Mouse (Mus musculus) megakaryocyte progenitor cell, adult 5-6 weeks (primary cell): ENCODE data around the gene Olfr603. TPM values are rescaled to one million over a fixed set of nuclear protein-coding genes. Genes with fewer than 3 reads are reported as not detected.
"Not testable (repeated sequence)": the region's sequence is repeated elsewhere in the genome, so short reads cannot be mapped to it uniquely, and the experiment has no call there.

Experiments
- ATAC-seq: replicated peaks from 2 replicates; pipeline ENCODE4 v1.8.0; 2016; ENCODE audit warnings: mild to moderate bottlenecking, moderate TSS enrichment, inconsistent platforms; ENCODE audit not compliant: poor library complexity
- total RNA-seq, 2 experiments: library from RNA; stranded (forward) in 1 of 2; stranded (reverse) in 1 of 2; fragments of 157-497, 149-512 nt in 1 of 2; fragments of 200-1000 nt in 1 of 2; gene quantifications; 2 replicates each; pipeline versions ENCODE4 v1.2.3 to v1.2.4; 2015 to 2017

Olfr603 gene
- not detected in 2 replicates for total RNA-seq (2015)
- total RNA-seq (2017) = not detected in 2 replicates

GRCm38 (mm10) chr7:103386077-103386476, at the start of gene Olfr603:
TSS of gene Olfr603 (minus strand) at chr7:103386177.
- ATAC-seq = no peak

- ATAC-seq = not testable (repeated sequence)
These were observed 28.8 kb upstream of the Olfr603 start, which contains the start of gene Usp17lc for GRCm38 (mm10) chr7:103414772-103415171. TSS of gene Usp17lc (plus strand) at chr7:103415072.

GRCm38 (mm10) chr7:103406521-103407055, 20.6 kb upstream of the Olfr603 start:
- ATAC-seq = not testable (repeated sequence)

- no peak for ATAC-seq
These were observed 13.0 kb upstream of the Olfr603 start for GRCm38 (mm10) chr7:103398981-103399380.

GRCm38 (mm10) chr7:103397758-103398157, 11.8 kb upstream of the Olfr603 start:
- ATAC-seq = no peak

- no peak for ATAC-seq
These were observed 23.4 kb downstream of the Olfr603 start, which contains the start of gene Olfr601 for GRCm38 (mm10) chr7:103362555-103362954. TSS of gene Olfr601 (minus strand) at chr7:103362655.

- no peak for ATAC-seq
These were observed 36.4 kb downstream of the Olfr603 start, which contains the start of gene Olfr600 for GRCm38 (mm10) chr7:103349569-103349968. TSS of gene Olfr600 (minus strand) at chr7:103349669.

- no peak for ATAC-seq
These were observed 50.4 kb downstream of the Olfr603 start, which contains the start of gene Olfr599 for GRCm38 (mm10) chr7:103335617-103336016. TSS of gene Olfr599 (plus strand) at chr7:103335917.

Other genes with a start within 250 kb of the Olfr603 start
- gene Olfr588-ps1, start 245.3 kb downstream of the Olfr603 start, total RNA-seq (2015) = not detected in 2 replicates
- gene Olfr588-ps1, start 245.3 kb downstream of the Olfr603 start, total RNA-seq (2017) = not detected in 2 replicates
- gene Olfr589, start 229.8 kb downstream of the Olfr603 start, total RNA-seq (2015) = not detected in 2 replicates
- not detected in 2 replicates for gene Olfr589, start 229.8 kb downstream of the Olfr603 start, total RNA-seq (2017)
- gene Olfr591, start 207.8 kb downstream of the Olfr603 start, total RNA-seq (2015) = not detected in 2 replicates
- not detected in 2 replicates for gene Olfr591, start 207.8 kb downstream of the Olfr603 start, total RNA-seq (2017)
- gene Olfr592, start 201.4 kb downstream of the Olfr603 start, total RNA-seq (2015) = not detected in 2 replicates
- gene Olfr592, start 201.4 kb downstream of the Olfr603 start, total RNA-seq (2017) = not detected in 2 replicates
- gene Olfr593, start 174.3 kb downstream of the Olfr603 start, total RNA-seq (2015) = not detected in 2 replicates
- not detected in 2 replicates for gene Olfr593, start 174.3 kb downstream of the Olfr603 start, total RNA-seq (2017)
- not detected in 2 replicates for gene Olfr594, start 169.2 kb downstream of the Olfr603 start, total RNA-seq (2015)
- not detected in 2 replicates for gene Olfr594, start 169.2 kb downstream of the Olfr603 start, total RNA-seq (2017)
- not detected in 2 replicates for gene Usp17ld, start 133.7 kb downstream of the Olfr603 start, total RNA-seq (2015)
- gene Usp17ld, start 133.7 kb downstream of the Olfr603 start, total RNA-seq (2017) = not detected in 2 replicates
- not detected in 2 replicates for gene Olfr596, start 80.5 kb downstream of the Olfr603 start, total RNA-seq (2015)
- gene Olfr596, start 80.5 kb downstream of the Olfr603 start, total RNA-seq (2017) = not detected in 2 replicates
- not detected in 2 replicates for gene Olfr597, start 69.9 kb downstream of the Olfr603 start, total RNA-seq (2015)
- not detected in 2 replicates for gene Olfr597, start 69.9 kb downstream of the Olfr603 start, total RNA-seq (2017)
- not detected in 2 replicates for gene Olfr598, start 62.6 kb downstream of the Olfr603 start, total RNA-seq (2015)
- gene Olfr598, start 62.6 kb downstream of the Olfr603 start, total RNA-seq (2017) = not detected in 2 replicates
- gene Olfr599, start 50.3 kb downstream of the Olfr603 start, total RNA-seq (2015) = not detected in 2 replicates
- gene Olfr599, start 50.3 kb downstream of the Olfr603 start, total RNA-seq (2017) = not detected in 2 replicates
- gene Olfr600, start 36.5 kb downstream of the Olfr603 start, total RNA-seq (2015) = not detected in 2 replicates
- gene Olfr600, start 36.5 kb downstream of the Olfr603 start, total RNA-seq (2017) = not detected in 2 replicates
- gene Olfr601, start 23.5 kb downstream of the Olfr603 start, total RNA-seq (2015) = not detected in 2 replicates
- not detected in 2 replicates for gene Olfr601, start 23.5 kb downstream of the Olfr603 start, total RNA-seq (2017)
- gene Usp17lc, start 28.9 kb upstream of the Olfr603 start, total RNA-seq (2015) = not detected in 2 replicates
- gene Usp17lc, start 28.9 kb upstream of the Olfr603 start, total RNA-seq (2017) = not detected in 2 replicates
- gene Olfr605, start 59.3 kb upstream of the Olfr603 start, total RNA-seq (2015) = not detected in 2 replicates
- gene Olfr605, start 59.3 kb upstream of the Olfr603 start, total RNA-seq (2017) = not detected in 2 replicates
- gene Olfr606, start 62.9 kb upstream of the Olfr603 start, total RNA-seq (2015) = not detected in 2 replicates
- gene Olfr606, start 62.9 kb upstream of the Olfr603 start, total RNA-seq (2017) = not detected in 2 replicates
- not detected in 2 replicates for gene Olfr607, start 78.0 kb upstream of the Olfr603 start, total RNA-seq (2015)
- gene Olfr607, start 78.0 kb upstream of the Olfr603 start, total RNA-seq (2017) = not detected in 2 replicates
- not detected in 2 replicates for gene Olfr608, start 83.7 kb upstream of the Olfr603 start, total RNA-seq (2015)
- gene Olfr608, start 83.7 kb upstream of the Olfr603 start, total RNA-seq (2017) = not detected in 2 replicates
- not detected in 2 replicates for gene Olfr609, start 111.9 kb upstream of the Olfr603 start, total RNA-seq (2015)
- not detected in 2 replicates for gene Olfr609, start 111.9 kb upstream of the Olfr603 start, total RNA-seq (2017)
- gene Olfr610, start 125.9 kb upstream of the Olfr603 start, total RNA-seq (2015) = not detected in 2 replicates
- gene Olfr610, start 125.9 kb upstream of the Olfr603 start, total RNA-seq (2017) = not detected in 2 replicates
- not detected in 2 replicates for gene Olfr611, start 134.7 kb upstream of the Olfr603 start, total RNA-seq (2015)
- not detected in 2 replicates for gene Olfr611, start 134.7 kb upstream of the Olfr603 start, total RNA-seq (2017)
- gene Olfr612, start 156.5 kb upstream of the Olfr603 start, total RNA-seq (2015) = not detected in 2 replicates
- gene Olfr612, start 156.5 kb upstream of the Olfr603 start, total RNA-seq (2017) = not detected in 2 replicates
- not detected in 2 replicates for gene Olfr613, start 161.9 kb upstream of the Olfr603 start, total RNA-seq (2015)
- gene Olfr613, start 161.9 kb upstream of the Olfr603 start, total RNA-seq (2017) = not detected in 2 replicates
- not detected in 2 replicates for gene Olfr615, start 169.9 kb upstream of the Olfr603 start, total RNA-seq (2015)
- gene Olfr615, start 169.9 kb upstream of the Olfr603 start, total RNA-seq (2017) = not detected in 2 replicates
- not detected in 2 replicates for gene Olfr616, start 183.0 kb upstream of the Olfr603 start, total RNA-seq (2015)
- gene Olfr616, start 183.0 kb upstream of the Olfr603 start, total RNA-seq (2017) = not detected in 2 replicates
- gene Olfr617, start 186.9 kb upstream of the Olfr603 start, total RNA-seq (2015) = not detected in 2 replicates
- not detected in 2 replicates for gene Olfr617, start 186.9 kb upstream of the Olfr603 start, total RNA-seq (2017)
- gene Olfr618, start 203.9 kb upstream of the Olfr603 start, total RNA-seq (2015) = not detected in 2 replicates
- not detected in 2 replicates for gene Olfr618, start 203.9 kb upstream of the Olfr603 start, total RNA-seq (2017)
- not detected in 2 replicates for gene Olfr619, start 214.4 kb upstream of the Olfr603 start, total RNA-seq (2015)
- gene Olfr619, start 214.4 kb upstream of the Olfr603 start, total RNA-seq (2017) = not detected in 2 replicates
- not detected in 2 replicates for gene Olfr620, start 226.4 kb upstream of the Olfr603 start, total RNA-seq (2015)
- not detected in 2 replicates for gene Olfr620, start 226.4 kb upstream of the Olfr603 start, total RNA-seq (2017)